Mouse (Mus musculus) MEL (cell line): Measurements from ENCODE around the gene Pmpcb. TPM values are rescaled to one million over a fixed set of nuclear protein-coding genes. Genes with fewer than 3 reads are reported as not detected.

Experiments used
- DNase-seq: peaks from one replicate; pipeline ENCODE4 v3.0.0; 2011; ENCODE audit warnings: low read depth, low spot score
- H3K27ac ChIP-seq: 2 replicates; pipeline ENCODE4 v1.5.1; 2012; ENCODE audit warnings: low read depth, mild to moderate bottlenecking, control low read depth, low read length, moderate library complexity; ENCODE audit not compliant: control insufficient read depth
- H3K27me3 ChIP-seq, 2 experiments: fragments of 150-350 bp in 1 of 2; sonication (generic) in 1 of 2; 2 replicates each; pipeline ENCODE4 v1.6.1; 2012; ENCODE audit warnings: low read length in 2 of 2, mild to moderate bottlenecking in 2 of 2, improper control_type of control experiment in 1 of 2, moderate library complexity in 1 of 2; ENCODE audit not compliant: insufficient read depth in 2 of 2, control insufficient read depth in 1 of 2
- H3K36me3 ChIP-seq, 2 experiments: 2 replicates each; pipeline ENCODE4 v1.6.1; 2012 to 2014; ENCODE audit warnings: low read length in 2 of 2, improper control_type of control experiment in 1 of 2, inconsistent platforms in 1 of 2, mild to moderate bottlenecking in 1 of 2; ENCODE audit not compliant: insufficient read depth in 2 of 2, control insufficient read depth in 1 of 2
- H3K4me1 ChIP-seq, 2 experiments: fragments of 150-350 bp in 1 of 2; sonication (generic) in 1 of 2; 2 replicates each; pipeline ENCODE4 v1.6.1; 2012; ENCODE audit warnings: low read length in 2 of 2, improper control_type of control experiment in 1 of 2, mild to moderate bottlenecking in 1 of 2; ENCODE audit not compliant: insufficient read depth in 2 of 2, control insufficient read depth in 1 of 2
- H3K4me3 ChIP-seq, 2 experiments: fragments of 150-350 bp in 1 of 2; sonication (generic) in 1 of 2; 2 replicates each; pipeline ENCODE4 v1.5.1; 2012; ENCODE audit warnings: low read depth in 2 of 2, low read length in 2 of 2, mild to moderate bottlenecking in 2 of 2, moderate library complexity in 2 of 2, control low read depth in 1 of 2, improper control_type of control experiment in 1 of 2; ENCODE audit not compliant: control insufficient read depth in 1 of 2, insufficient read depth in 1 of 2
- H3K79me2 ChIP-seq: 2 replicates; pipeline ENCODE4 v1.6.1; 2012; ENCODE audit warnings: mild to moderate bottlenecking, low read length, moderate library complexity; ENCODE audit not compliant: control insufficient read depth, poor library complexity, insufficient read depth
- H3K9ac ChIP-seq: 2 replicates; pipeline ENCODE4 v1.6.1; 2012; ENCODE audit warnings: low read depth, mild to moderate bottlenecking, control low read depth, low read length, moderate library complexity; ENCODE audit not compliant: control insufficient read depth, poor library complexity, severe bottlenecking
- H3K9me3 ChIP-seq: fragments of 150-350 bp; sonication (generic); replicated peaks from 2 replicates; pipeline ENCODE4 v1.6.1; 2012; ENCODE audit warnings: mild to moderate bottlenecking, low read length, improper control_type of control experiment, moderate library complexity; ENCODE audit not compliant: insufficient read depth
- CHD2 ChIP-seq: IDR thresholded peaks from 2 replicates; pipeline ENCODE4 v1.6.1; 2011; ENCODE audit warnings: low read length, improper control_type of control experiment
- EP300 ChIP-seq, 2 experiments: IDR thresholded peaks; 2 replicates each; pipeline ENCODE4 v1.6.1; 2011; ENCODE audit warnings: improper control_type of control experiment in 2 of 2, low read length in 2 of 2, low read depth in 1 of 2, mild to moderate bottlenecking in 1 of 2
- GABPA ChIP-seq: IDR thresholded peaks from 2 replicates; pipeline ENCODE4 v1.6.1; 2012; ENCODE audit warnings: low read depth, mild to moderate bottlenecking, inconsistent platforms, low read length, improper control_type of control experiment, moderate library complexity
- HCFC1 ChIP-seq: IDR thresholded peaks from 2 replicates; pipeline ENCODE4 v1.6.1; 2012; ENCODE audit warnings: low read depth, mild to moderate bottlenecking, inconsistent platforms, low read length, improper control_type of control experiment, moderate library complexity
- KAT2A ChIP-seq: conservative IDR thresholded peaks from 2 replicates; pipeline ENCODE4 v1.6.1; 2012; ENCODE audit warnings: low read depth, low read length, improper control_type of control experiment, inconsistent platforms
- MAX ChIP-seq: IDR thresholded peaks from 2 replicates; pipeline ENCODE4 v1.6.1; 2011; ENCODE audit warnings: low read length, improper control_type of control experiment
- MEF2A ChIP-seq: IDR thresholded peaks from 2 replicates; pipeline ENCODE4 v1.6.1; 2014; ENCODE audit warnings: low read depth, mild to moderate bottlenecking, inconsistent platforms, low read length, improper control_type of control experiment; ENCODE audit not compliant: poor library complexity, insufficient replicate concordance, severe bottlenecking; ENCODE audit errors: extremely low read depth
- MXI1 ChIP-seq: IDR thresholded peaks from 2 replicates; pipeline ENCODE4 v1.6.1; 2011; ENCODE audit warnings: mild to moderate bottlenecking, low read depth, low read length, improper control_type of control experiment
- MYB ChIP-seq: IDR thresholded peaks from 2 replicates; pipeline ENCODE4 v1.6.1; 2011; ENCODE audit warnings: mild to moderate bottlenecking, low read depth, low read length, improper control_type of control experiment
- MYC ChIP-seq: IDR thresholded peaks from 2 replicates; pipeline ENCODE4 v1.6.1; 2011; ENCODE audit warnings: low read depth, mild to moderate bottlenecking, low read length, improper control_type of control experiment, moderate library complexity
- RAD21 ChIP-seq: IDR thresholded peaks from 2 replicates; pipeline ENCODE4 v1.6.1; 2011; ENCODE audit warnings: mild to moderate bottlenecking, low read depth, low read length, improper control_type of control experiment
- SIN3A ChIP-seq: IDR thresholded peaks from 2 replicates; pipeline ENCODE4 v1.6.1; 2012; ENCODE audit warnings: low read length, improper control_type of control experiment, inconsistent platforms
- TAL1 ChIP-seq: IDR thresholded peaks from 2 replicates; pipeline ENCODE4 v1.6.1; 2012; ENCODE audit warnings: mild to moderate bottlenecking, inconsistent platforms, low read length, moderate library complexity, mixed read lengths
- TBP ChIP-seq: IDR thresholded peaks from 2 replicates; pipeline ENCODE4 v1.8.0; 2011; ENCODE audit warnings: low read depth, low read length, improper control_type of control experiment
- TCF12 ChIP-seq: IDR thresholded peaks from 2 replicates; pipeline ENCODE4 v1.6.1; 2014; ENCODE audit warnings: low read depth, mild to moderate bottlenecking, inconsistent platforms, low read length, improper control_type of control experiment, moderate library complexity
- USF2 ChIP-seq, 2 experiments: IDR thresholded peaks; 2 replicates each; pipeline ENCODE4 v1.6.1; 2011 to 2012; ENCODE audit warnings: improper control_type of control experiment in 2 of 2, low read length in 2 of 2, borderline replicate concordance in 1 of 2, inconsistent platforms in 1 of 2, low read depth in 1 of 2, mild to moderate bottlenecking in 1 of 2; ENCODE audit not compliant: insufficient read depth in 1 of 2
- polyA plus RNA-seq, 2 experiments: library from polyadenylated mRNA; stranded (reverse) in 1 of 2; unstranded in 1 of 2; fragments of >175 nt in 1 of 2; fragments of >200 nt in 1 of 2; gene quantifications; 2 replicates each; pipeline versions ENCODE4 v1.2.1 to v1.2.4; 2012; ENCODE audit warnings: low replicate concordance in 2 of 2, low read depth in 1 of 2; ENCODE audit not compliant: insufficient read length in 2 of 2, insufficient read depth in 1 of 2, missing spikeins in 1 of 2
- total RNA-seq: library from RNA; depleted of rRNA; stranded (reverse); fragments of 300-350 nt; gene quantifications from 2 replicates; pipeline ENCODE4 v1.2.3, GENCODE M21; 2012

Gene Pmpcb
- total and polyA plus RNA-seq, 3 experiments, result 162 to 265 (median 172) TPM

DNA sequence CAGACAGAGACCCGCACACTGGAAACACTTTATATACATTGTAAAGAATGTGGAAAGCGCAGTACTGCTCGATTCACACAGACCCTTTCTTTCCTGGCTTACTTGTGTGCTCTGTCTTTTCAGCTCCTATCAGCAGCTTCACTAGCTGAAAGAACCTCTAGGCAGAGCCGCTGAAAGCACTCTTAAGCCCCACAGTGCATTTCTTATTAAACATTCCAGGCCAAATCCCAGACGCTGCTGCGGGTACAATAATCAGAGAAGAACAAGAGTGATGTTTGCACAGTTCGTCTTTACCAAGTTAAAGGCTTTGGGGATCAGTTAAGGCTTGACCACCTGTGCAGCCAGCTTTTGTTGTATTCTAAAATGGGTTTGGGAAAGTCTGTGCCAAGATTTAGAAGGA, 12.1 kb upstream of the Pmpcb start:
- TF ChIP-seq MYC, result no peak
- TF ChIP-seq HCFC1, result no peak
- TF ChIP-seq MAX, result no peak
- no peak for TF ChIP-seq USF2 (IDR thresholded peaks at IDR 0.05; ENCODE audit: borderline replicate concordance in 1 of 2, insufficient read depth in 1 of 2, low read depth in 1 of 2, low read length in 2 of 2)
- no peaks in the 10 kb centered on the region for H3K27me3 ChIP-seq
- no peak for DNase-seq
- no peaks in the 10 kb centered on the region for H3K36me3 ChIP-seq
- no peak overlapping the region for H3K4me3 ChIP-seq
- no peaks in the 10 kb centered on the region for H3K79me2 ChIP-seq
- no peak overlapping the region for H3K27ac ChIP-seq
- H3K9ac ChIP-seq, result no peak overlapping the region
- no peaks in the 10 kb centered on the region for H3K9me3 ChIP-seq
- H3K4me1 ChIP-seq, result no peaks in the 10 kb centered on the region

GRCm38 (mm10) chr5:21729107-21729506, 7.8 kb upstream of the Pmpcb start:
- Histone ChIP-seq H3K27ac (no peak overlapping the region), H3K4me3 (no peak overlapping the region), H3K27me3 (no peaks in the 10 kb centered on the region), H3K79me2 (no peaks in the 10 kb centered on the region), H3K9me3 (no peaks in the 10 kb centered on the region), H3K9ac (no peak overlapping the region), H3K4me1 (no peaks in the 10 kb centered on the region), H3K36me3 (no peaks in the 10 kb centered on the region)
- TF ChIP-seq EP300 (IDR thresholded peaks at IDR 0.05; ENCODE audit: low read depth in 1 of 2, low read length in 2 of 2) (no peak), KAT2A (no peak), MEF2A (no peak), SIN3A (no peak), MYC (no peak), GABPA (no peak), TBP (no peak), MYB (no peak), MXI1 (no peak), TCF12 (no peak), CHD2 (no peak), TAL1 (no peak), RAD21 (no peak), HCFC1 (no peak)
- no peak for DNase-seq
